Mouse (Mus musculus): Measurements from ENCODE around the gene Lpar5. TPM values are rescaled to one million over a fixed set of nuclear protein-coding genes. Genes with fewer than 3 reads are reported as not detected.
"Not testable (repeated sequence)": the region's sequence is repeated elsewhere in the genome, so short reads cannot be mapped to it uniquely, and the experiment has no call there.

The Lpar5 gene
- 8.7 and 13.4 TPM in 2 replicates for total RNA-seq (2014; fragmentation: Nextera tagmentation)
- 2.7 and 5.2 TPM in 2 replicates for total RNA-seq (2017)

- no peak for ATAC-seq (replicated peaks; ENCODE audit: poor library complexity, severe bottlenecking)
These were observed at the start of gene Lpar5 for GRCm38 (mm10) chr6:125067571-125067995. TSS of gene Lpar5 (plus strand) at chr6:125067920.

DNA sequence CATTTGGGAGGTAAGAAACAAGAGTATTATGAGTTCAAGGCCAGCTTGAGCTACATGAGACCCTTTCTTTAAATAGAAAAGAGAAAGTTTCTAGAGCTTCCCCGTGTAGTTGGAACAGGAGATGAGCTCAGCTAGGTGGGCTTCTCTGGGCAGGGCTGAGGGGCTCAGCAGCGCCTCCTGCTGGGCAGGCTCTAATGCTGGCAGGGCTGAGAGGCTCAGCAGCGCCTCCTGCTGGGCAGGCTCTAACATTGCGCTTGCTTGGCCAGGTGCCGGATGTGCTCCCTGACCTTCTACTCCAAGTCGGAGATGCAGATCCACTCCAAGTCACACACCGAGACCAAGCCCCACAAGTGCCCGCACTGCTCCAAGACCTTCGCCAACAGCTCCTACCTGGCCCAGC is 37.2 kb upstream of the Lpar5 start:
- ATAC-seq (replicated peaks; ENCODE audit: poor library complexity, severe bottlenecking), result peak; percentile 96

GRCm38 (mm10) chr6:125031604-125032003 is 36.1 kb upstream of the Lpar5 start:
- no peak for ATAC-seq (replicated peaks; ENCODE audit: poor library complexity, severe bottlenecking)

- 0 out of 2 replicates have a peak, but pooled peaks have one; percentile 4 for ATAC-seq (replicated peaks; ENCODE audit: poor library complexity, severe bottlenecking)
These were observed 29.1 kb upstream of the Lpar5 start for GRCm38 (mm10) chr6:125038666-125039065.

DNA sequence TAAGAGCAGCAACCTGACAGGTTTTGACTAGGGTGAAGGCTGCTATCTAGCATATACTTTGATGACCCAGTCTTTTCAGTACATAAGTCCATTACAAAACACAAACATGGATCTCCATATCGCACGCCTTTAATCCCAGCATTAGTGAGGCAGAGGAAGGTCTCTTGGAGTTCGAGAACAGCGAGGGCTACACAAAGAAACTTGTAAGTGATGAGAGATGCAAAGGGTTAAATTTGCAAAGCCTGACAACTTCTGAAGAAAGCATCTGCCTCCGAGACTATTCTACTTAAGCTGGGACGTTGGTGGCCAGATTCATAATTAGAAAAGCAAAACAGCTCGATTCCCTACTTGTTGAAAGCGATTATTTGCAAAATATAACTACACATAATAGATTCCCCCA is 28.6 kb upstream of the Lpar5 start:
- no peak for ATAC-seq (replicated peaks; ENCODE audit: poor library complexity, severe bottlenecking)

GRCm38 (mm10) chr6:125039533-125040153 is 28.1 kb upstream of the Lpar5 start, which contains the start of gene Ing4:
TSS of gene Ing4 (plus strand) at chr6:125039760.
- ATAC-seq (replicated peaks; ENCODE audit: poor library complexity, severe bottlenecking), result peak; percentile 86

DNA sequence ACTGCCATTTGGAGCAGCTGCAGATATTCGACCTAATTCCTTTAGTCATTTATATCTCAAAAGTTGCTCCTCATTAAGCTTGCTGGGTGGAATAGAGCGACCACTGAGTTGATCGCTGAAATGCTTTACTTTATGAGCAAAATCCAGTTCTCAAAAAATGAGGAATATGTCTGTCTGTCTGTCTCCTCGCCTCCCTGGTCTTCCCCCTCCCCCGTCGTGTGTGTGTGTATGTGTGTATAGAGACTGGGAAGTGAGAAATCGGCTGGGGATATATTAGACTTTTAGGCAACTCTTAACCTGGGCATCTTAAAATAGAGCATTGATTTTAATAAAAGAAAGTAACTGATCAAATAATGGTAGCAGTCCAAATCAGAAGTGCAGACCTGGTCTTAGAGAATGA is 27.5 kb upstream of the Lpar5 start:
- ATAC-seq (replicated peaks; ENCODE audit: poor library complexity, severe bottlenecking), result no peak

GRCm38 (mm10) chr6:125041047-125041446 is 26.7 kb upstream of the Lpar5 start:
- peak; percentile 86 for ATAC-seq (replicated peaks; ENCODE audit: poor library complexity, severe bottlenecking)

- ATAC-seq (replicated peaks; ENCODE audit: poor library complexity, severe bottlenecking), result no peak
These were observed 25.6 kb upstream of the Lpar5 start for GRCm38 (mm10) chr6:125042081-125042480.

GRCm38 (mm10) chr6:125046691-125047090 is 21.0 kb upstream of the Lpar5 start:
- ATAC-seq (replicated peaks; ENCODE audit: poor library complexity, severe bottlenecking), result peak; percentile 83

DNA sequence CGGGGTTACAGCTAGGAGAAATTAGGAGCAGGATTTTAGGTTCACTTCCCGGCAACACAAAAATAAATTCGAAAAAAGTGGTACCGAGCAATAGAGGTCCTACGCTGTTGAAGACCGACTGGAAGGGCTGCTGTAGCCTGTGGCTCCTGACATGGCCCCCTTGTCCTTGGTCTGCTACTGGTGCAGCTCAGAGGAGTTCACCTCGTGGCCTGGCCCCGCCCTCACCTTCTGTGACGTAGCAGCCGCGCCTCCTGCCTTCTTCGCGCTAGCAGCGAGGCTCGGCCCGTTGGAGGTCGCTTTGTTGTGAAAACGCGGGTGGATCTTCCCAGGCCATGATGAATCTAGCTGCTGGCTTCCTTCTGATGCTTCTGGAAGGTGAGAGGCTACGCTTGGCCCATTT is 18.0 kb upstream of the Lpar5 start, which contains the start of gene Acrbp:
Gene Acrbp, plus strand, starts transcription at position 12 of the 400 bp plus-strand sequence.
- ATAC-seq (replicated peaks; ENCODE audit: poor library complexity, severe bottlenecking), result no peak

GRCm38 (mm10) chr6:125051237-125051636 is 16.5 kb upstream of the Lpar5 start:
- no peak for ATAC-seq (replicated peaks; ENCODE audit: poor library complexity, severe bottlenecking)

DNA sequence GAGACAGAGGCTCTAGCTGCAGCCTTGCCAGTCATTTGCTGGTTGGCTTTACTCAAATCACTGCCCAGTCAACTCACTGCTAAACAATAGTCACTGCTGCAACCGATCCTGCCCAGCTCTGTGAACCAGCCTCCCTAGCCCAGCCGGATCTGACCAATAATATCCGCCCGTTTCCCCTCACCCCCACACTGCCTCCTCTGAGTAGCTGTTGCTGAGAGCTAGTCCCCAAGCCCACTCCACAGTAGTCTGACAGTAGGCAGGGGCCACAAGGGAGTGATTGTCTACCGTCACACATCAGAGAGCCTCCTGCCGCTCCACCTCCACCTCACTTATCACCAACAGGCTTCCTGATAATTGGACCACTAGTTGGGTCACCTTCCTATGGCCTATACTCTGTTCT is 6.2 kb upstream of the Lpar5 start:
- no peak for ATAC-seq (replicated peaks; ENCODE audit: poor library complexity, severe bottlenecking)

GRCm38 (mm10) chr6:125062511-125062910 is 5.2 kb upstream of the Lpar5 start:
- ATAC-seq (replicated peaks; ENCODE audit: poor library complexity, severe bottlenecking), result no peak

DNA sequence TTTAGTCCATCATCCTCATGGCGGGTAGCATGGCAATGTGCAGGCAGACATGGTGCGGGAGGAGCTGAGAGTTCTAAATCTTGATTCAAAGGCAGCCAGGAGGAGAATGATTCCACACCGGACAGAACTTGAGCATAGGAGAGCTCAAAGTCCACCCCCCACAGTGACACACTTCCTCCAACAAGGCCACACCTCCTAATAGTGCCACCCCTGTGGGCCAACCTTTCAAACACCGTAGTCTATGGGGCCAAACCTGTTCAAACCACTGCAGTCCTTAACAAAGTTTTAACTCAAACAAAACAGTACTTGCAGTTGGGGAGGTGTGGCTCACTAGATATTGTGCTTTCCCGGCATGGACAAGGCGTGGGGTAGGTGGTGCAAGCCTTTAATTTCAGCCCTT is 3.8 kb upstream of the Lpar5 start:
- no peak for ATAC-seq (replicated peaks; ENCODE audit: poor library complexity, severe bottlenecking)

DNA sequence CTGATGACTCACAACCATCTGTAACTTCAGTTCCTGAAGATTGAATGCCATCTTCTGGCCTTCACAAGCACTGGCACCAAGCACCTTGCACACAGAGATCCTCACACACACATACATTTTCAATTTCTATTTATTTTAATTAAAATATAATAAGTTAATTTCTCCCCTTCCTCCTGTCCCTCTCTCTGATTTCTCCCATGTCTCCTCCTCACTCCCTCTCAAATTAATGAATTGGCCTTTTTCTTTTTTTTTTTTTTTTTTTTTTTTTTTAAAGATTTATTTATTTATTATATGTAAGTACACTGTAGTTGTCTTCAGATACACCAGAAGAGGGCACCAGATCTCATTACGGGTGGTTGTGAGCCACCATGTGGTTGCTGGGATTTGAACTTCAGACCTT is 2.5 kb upstream of the Lpar5 start:
- ATAC-seq (replicated peaks; ENCODE audit: poor library complexity, severe bottlenecking), result not testable (repeated sequence)

- ATAC-seq (replicated peaks; ENCODE audit: poor library complexity, severe bottlenecking), result peak; percentile 80
These were observed 3.6 kb downstream of the Lpar5 start for GRCm38 (mm10) chr6:125071170-125071895.

DNA sequence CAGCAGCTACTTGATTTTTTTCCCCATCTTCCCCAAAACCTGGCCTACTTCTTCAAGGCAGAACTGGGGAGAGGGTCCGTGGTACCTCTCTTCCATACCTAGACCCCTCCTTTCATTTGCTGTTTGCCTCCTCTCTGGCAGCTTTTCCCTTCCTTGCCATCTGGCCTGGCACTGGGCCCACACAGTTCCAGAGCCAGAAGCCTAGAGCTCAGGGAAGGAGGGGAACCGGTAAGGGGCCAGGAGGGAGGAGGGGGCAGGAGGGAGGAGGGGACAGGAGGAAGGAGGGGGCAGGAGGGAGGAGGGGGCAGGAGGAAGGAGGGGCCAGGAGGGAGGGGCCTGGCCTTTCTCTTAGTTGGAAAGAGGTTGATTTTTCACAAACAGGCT is 4.2 kb downstream of the Lpar5 start:
- peak; percentile 15; the same call in 1 of the 2 replicates for ATAC-seq (replicated peaks; ENCODE audit: poor library complexity, severe bottlenecking)

GRCm38 (mm10) chr6:125073825-125074224 is 6.1 kb downstream of the Lpar5 start:
- ATAC-seq (replicated peaks; ENCODE audit: poor library complexity, severe bottlenecking), result peak; percentile 45

DNA sequence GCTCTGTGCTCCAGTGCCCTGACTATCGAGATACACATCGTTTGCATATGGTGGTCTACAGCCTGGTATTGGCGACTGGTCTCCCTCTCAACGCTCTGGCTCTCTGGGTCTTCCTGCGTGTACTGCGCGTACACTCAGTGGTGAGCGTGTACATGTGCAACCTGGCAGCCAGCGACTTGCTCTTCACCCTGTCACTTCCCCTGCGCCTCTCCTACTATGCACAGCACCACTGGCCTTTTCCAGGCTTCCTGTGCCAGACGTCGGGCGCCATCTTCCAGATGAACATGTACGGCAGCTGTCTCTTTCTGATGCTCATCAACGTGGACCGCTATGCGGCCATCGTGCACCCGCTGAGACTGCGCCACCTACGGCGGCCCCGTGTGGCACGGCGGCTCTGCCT is 13.7 kb downstream of the Lpar5 start:
- ATAC-seq (replicated peaks; ENCODE audit: poor library complexity, severe bottlenecking), result no peak

GRCm38 (mm10) chr6:125081797-125082560 is 14.3 kb downstream of the Lpar5 start:
- no peak for ATAC-seq (replicated peaks; ENCODE audit: poor library complexity, severe bottlenecking)

Measured in granulocyte monocyte progenitor cell, adult 5-6 weeks (primary cell).